Mouse (Mus musculus) cerebellum, adult 2 months (tissue): Measurements from ENCODE around the gene Lipo1.
"Not testable (repeated sequence)": the region's sequence is repeated elsewhere in the genome, so short reads cannot be mapped to it uniquely, and the experiment has no call there.

ENCODE experiments used
- CTCF ChIP-seq: fragments of 200-500 bp; IDR thresholded peaks from 2 replicates; pipeline ENCODE4 v1.5.1; 2011; ENCODE audit warnings: low read depth, mild to moderate bottlenecking, control low read depth, low read length, moderate library complexity, borderline replicate concordance; ENCODE audit not compliant: insufficient read depth
- POLR2A ChIP-seq: fragments of 200-500 bp; IDR thresholded peaks from 2 replicates; pipeline ENCODE4 v1.6.1; 2011; ENCODE audit warnings: low read length, control low read depth, borderline replicate concordance; ENCODE audit not compliant: insufficient read depth

- not testable (repeated sequence) for TF ChIP-seq POLR2A, CTCF
These were observed at the start of gene Lipo1 for GRCm38 (mm10) chr19:33787359-33787758.
